Mouse (Mus musculus): ENCODE results near the gene Pdia6.

Gene Pdia6

GRCm38 (mm10) chr12:17265971-17266672, at the start of gene Pdia6:
Gene Pdia6, plus strand, starts transcription at chr12:17266545.
- DNase-seq (ENCODE audit: extremely low read depth, low read depth, low spot score), result peak; percentile 50

GRCm38 (mm10) chr12:17218390-17218789, 48.0 kb upstream of the Pdia6 start:
- no peak for DNase-seq (ENCODE audit: extremely low read depth, low read depth, low spot score)

GRCm38 (mm10) chr12:17219107-17219506, 47.2 kb upstream of the Pdia6 start:
- DNase-seq (ENCODE audit: extremely low read depth, low read depth, low spot score), result no peak

GRCm38 (mm10) chr12:17220631-17221030, 45.7 kb upstream of the Pdia6 start:
- DNase-seq (ENCODE audit: extremely low read depth, low read depth, low spot score), result no peak

- no peak for DNase-seq (ENCODE audit: extremely low read depth, low read depth, low spot score)
Measured at GRCm38 (mm10) chr12:17221891-17222428, 44.4 kb upstream of the Pdia6 start.

GRCm38 (mm10) chr12:17223050-17223449, 43.3 kb upstream of the Pdia6 start:
- no peak for DNase-seq (ENCODE audit: extremely low read depth, low read depth, low spot score)

GRCm38 (mm10) chr12:17225012-17225411, 41.3 kb upstream of the Pdia6 start:
- no peak for DNase-seq (ENCODE audit: extremely low read depth, low read depth, low spot score)

GRCm38 (mm10) chr12:17227903-17228302, 38.4 kb upstream of the Pdia6 start:
- no peak for DNase-seq (ENCODE audit: extremely low read depth, low read depth, low spot score)

- no peak for DNase-seq (ENCODE audit: extremely low read depth, low read depth, low spot score)
Measured at GRCm38 (mm10) chr12:17230581-17230980, 35.8 kb upstream of the Pdia6 start.

- DNase-seq (ENCODE audit: extremely low read depth, low read depth, low spot score), result no peak
Measured at GRCm38 (mm10) chr12:17231513-17231912, 34.8 kb upstream of the Pdia6 start.

- no peak for DNase-seq (ENCODE audit: extremely low read depth, low read depth, low spot score)
Measured at GRCm38 (mm10) chr12:17235535-17236313, 30.6 kb upstream of the Pdia6 start.

- DNase-seq (ENCODE audit: extremely low read depth, low read depth, low spot score), result no peak
Measured at GRCm38 (mm10) chr12:17238588-17239427, 27.5 kb upstream of the Pdia6 start.

- no peak for DNase-seq (ENCODE audit: extremely low read depth, low read depth, low spot score)
Measured at GRCm38 (mm10) chr12:17239428-17239688, 27.0 kb upstream of the Pdia6 start.

- no peak for DNase-seq (ENCODE audit: extremely low read depth, low read depth, low spot score)
Measured at GRCm38 (mm10) chr12:17241016-17241415, 25.3 kb upstream of the Pdia6 start.

GRCm38 (mm10) chr12:17241614-17242013, 24.7 kb upstream of the Pdia6 start:
- no peak for DNase-seq (ENCODE audit: extremely low read depth, low read depth, low spot score)

- DNase-seq (ENCODE audit: extremely low read depth, low read depth, low spot score), result no peak
Measured at GRCm38 (mm10) chr12:17242041-17242440, 24.3 kb upstream of the Pdia6 start.

GRCm38 (mm10) chr12:17250962-17251361, 15.4 kb upstream of the Pdia6 start:
- no peak for DNase-seq (ENCODE audit: extremely low read depth, low read depth, low spot score)

- DNase-seq (ENCODE audit: extremely low read depth, low read depth, low spot score), result no peak
Measured at GRCm38 (mm10) chr12:17253069-17253468, 13.3 kb upstream of the Pdia6 start.

GRCm38 (mm10) chr12:17255602-17256001, 10.7 kb upstream of the Pdia6 start:
- no peak for DNase-seq (ENCODE audit: extremely low read depth, low read depth, low spot score)

GRCm38 (mm10) chr12:17256905-17257304, 9.4 kb upstream of the Pdia6 start:
- no peak for DNase-seq (ENCODE audit: extremely low read depth, low read depth, low spot score)

GRCm38 (mm10) chr12:17258431-17258830, 7.9 kb upstream of the Pdia6 start:
- DNase-seq (ENCODE audit: extremely low read depth, low read depth, low spot score), result no peak

All from fat pad, adult 2 months (tissue).